Mouse (Mus musculus) liver, postnatal 0 days (tissue): ENCODE measurements at regions not wholly inside any gene's neighbourhood (a gene's known extent, or its start where the extent isn't known, plus 50 kb on each side); places are given as distances from the start of the nearest gene placed in this dataset.

Experiments used
- ATAC-seq: fragments of 200-750 bp; cut with Nextera tagmentation; 2 replicates; pipeline ENCODE4 v1.8.0; 2017; ENCODE audit warnings: mild to moderate bottlenecking, moderate library complexity
- DNase-seq: peaks from one replicate; pipeline ENCODE4 v3.0.0-alpha.2; 2016
- H3K27ac ChIP-seq: fragments of 300-500 bp; sonication (generic); 2 replicates; pipeline ENCODE4 v1.5.1; 2014; ENCODE audit warnings: antibody characterized with exemption, moderate library complexity, mild to moderate bottlenecking, low read depth
- H3K27me3 ChIP-seq: fragments of 300-500 bp; sonication (generic); 2 replicates; pipeline ENCODE4 v1.6.1; 2014; ENCODE audit warnings: low read length, control low read depth, mixed read lengths; ENCODE audit not compliant: insufficient read depth
- H3K36me3 ChIP-seq: fragments of 300-500 bp; sonication (generic); replicated peaks from 2 replicates; pipeline ENCODE4 v1.6.1; 2014; ENCODE audit warnings: mild to moderate bottlenecking, control low read depth, low read length, moderate library complexity, mixed read lengths; ENCODE audit not compliant: insufficient read depth
- H3K4me1 ChIP-seq: fragments of 300-500 bp; sonication (generic); 2 replicates; pipeline ENCODE4 v1.6.1; 2014; ENCODE audit warnings: antibody characterized with exemption, mild to moderate bottlenecking, control low read depth; ENCODE audit not compliant: insufficient read depth
- H3K4me2 ChIP-seq: fragments of 300-500 bp; sonication (generic); 2 replicates; pipeline ENCODE4 v1.6.1; 2014; ENCODE audit warnings: low read depth, mild to moderate bottlenecking, low read length, moderate library complexity, mixed read lengths
- H3K4me3 ChIP-seq: fragments of 300-500 bp; sonication (generic); 2 replicates; pipeline ENCODE4 v1.5.1; 2014; ENCODE audit warnings: low read depth, low read length
- H3K9ac ChIP-seq: fragments of 300-500 bp; sonication (generic); replicated peaks from 2 replicates; pipeline ENCODE4 v1.6.1; 2014; ENCODE audit warnings: mild to moderate bottlenecking, moderate library complexity
- H3K9me3 ChIP-seq: fragments of 300-500 bp; sonication (generic); 2 replicates; pipeline ENCODE4 v1.6.1; 2016; ENCODE audit warnings: mild to moderate bottlenecking, control low read depth, low read length, mixed read lengths
- CTCF ChIP-seq: sonication (generic); IDR thresholded peaks from 2 replicates; pipeline ENCODE4 v1.5.1; 2016; ENCODE audit warnings: antibody characterized with exemption, low read depth
- EP300 ChIP-seq: IDR thresholded peaks from 2 replicates; pipeline ENCODE4 v1.6.1; 2016; ENCODE audit warnings: antibody characterized with exemption, low read depth, mild to moderate bottlenecking
- WGBS: fragments of 180-500 bp; shearing (Covaris S2); extraction: QIAGEN DNeasy Blood & Tissue Kit; methylation state at CpG from one replicate; pipeline ENCODE4 v1.1.7; 2014; ENCODE audit not compliant: insufficient replicate concordance; 5-methylcytosine and 5-hydroxymethylcytosine counted together

- Histone ChIP-seq H3K9ac (no peak overlapping the region), H3K36me3 (no peaks in the 10 kb centered on the region), H3K4me2 (no peak overlapping the region), H3K4me1 (no peaks in the 10 kb centered on the region), H3K27me3 (no peaks in the 10 kb centered on the region), H3K9me3 (no peaks in the 10 kb centered on the region), H3K27ac (no peak overlapping the region), H3K4me3 (no peak overlapping the region)
- DNase-seq (no peak), ATAC-seq (no peak)
- TF ChIP-seq CTCF (no peak), EP300 (no peak)
- WGBS: 49% methylated on average over 3 of the region's 3 CpGs
Measured at GRCm38 (mm10) chr2:161425587-161425986, 316.7 kb upstream of the Chd6 start.

DNA sequence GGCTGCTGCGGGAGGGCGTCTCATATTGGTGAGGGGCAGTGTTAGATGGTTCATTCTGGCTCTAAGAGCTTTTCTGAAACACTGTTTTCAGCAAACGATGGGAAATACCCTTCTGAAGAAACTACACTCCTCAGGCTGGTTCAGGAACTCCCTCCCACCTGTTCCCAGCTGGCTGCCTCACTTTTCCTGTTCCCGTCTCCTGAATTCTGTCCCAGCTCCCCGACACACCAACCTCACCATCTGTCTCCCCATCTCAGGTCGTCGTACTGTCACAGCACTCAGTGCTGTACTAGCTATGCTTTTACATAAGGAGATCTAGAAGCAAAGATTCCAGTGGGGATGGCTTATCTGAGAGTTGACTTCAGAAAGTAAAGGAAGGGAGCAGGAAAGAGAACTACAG lies 309.2 kb upstream of the Chd6 start:
- Histone ChIP-seq H3K4me1 (no peaks in the 10 kb centered on the region), H3K27ac (no peak overlapping the region), H3K4me3 (no peak overlapping the region), H3K36me3 (no peaks in the 10 kb centered on the region), H3K4me2 (no peak overlapping the region), H3K9ac (no peak overlapping the region), H3K27me3 (no peaks in the 10 kb centered on the region), H3K9me3 (no peaks in the 10 kb centered on the region)
- ATAC-seq (no peak), DNase-seq (no peak)
- no peak for TF ChIP-seq EP300
- no peak for TF ChIP-seq CTCF
- WGBS: 72% methylated on average over 7 of the region's 7 CpGs

DNA sequence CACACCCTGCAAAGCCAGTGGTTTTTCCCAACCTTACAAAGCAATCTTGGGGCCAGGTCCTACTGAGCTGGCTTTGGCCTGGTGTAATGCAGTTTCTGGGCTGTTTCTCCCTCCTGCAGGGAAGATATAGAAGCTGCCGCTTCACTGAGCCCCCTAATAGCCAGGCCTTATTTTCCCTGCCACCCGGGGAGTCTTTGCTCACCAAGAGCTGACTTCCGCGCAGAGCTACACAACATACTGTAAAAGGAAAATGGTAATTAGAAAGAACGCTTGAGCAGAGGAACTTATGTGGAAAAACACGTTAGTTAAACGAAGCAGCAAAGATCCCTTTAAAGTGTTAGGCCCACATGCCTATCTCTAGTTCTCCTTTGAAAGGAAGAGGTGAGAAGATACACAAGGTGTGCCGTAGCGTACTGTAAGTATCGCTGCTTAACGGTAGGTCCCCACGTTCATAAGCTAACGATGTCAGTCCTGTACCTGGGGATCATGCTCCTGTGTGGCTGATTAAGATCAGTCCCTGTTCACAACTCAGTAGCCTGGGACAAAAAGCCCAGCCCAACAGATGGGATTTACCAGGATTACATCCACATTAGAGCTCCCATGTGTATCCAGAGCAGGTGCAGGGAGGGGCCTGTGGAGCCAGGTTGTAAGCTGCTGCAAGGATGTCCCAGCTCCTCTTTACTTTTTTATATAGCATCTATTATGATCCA lies 307.5 kb upstream of the Chd6 start:
- ATAC-seq (no peak), DNase-seq (no peak)
- Histone ChIP-seq H3K9me3 (no peaks in the 10 kb centered on the region), H3K36me3 (no peaks in the 10 kb centered on the region), H3K4me2 (no peak overlapping the region), H3K4me1 (no peaks in the 10 kb centered on the region), H3K27me3 (no peaks in the 10 kb centered on the region), H3K27ac (no peak overlapping the region), H3K4me3 (no peak overlapping the region), H3K9ac (no peak overlapping the region)
- WGBS: 75% methylated on average over 13 of the region's 13 CpGs
- TF ChIP-seq EP300: no peak
- no peak for TF ChIP-seq CTCF

- Histone ChIP-seq H3K9me3 (no peaks in the 10 kb centered on the region), H3K4me1 (no peaks in the 10 kb centered on the region), H3K27me3 (no peaks in the 10 kb centered on the region), H3K9ac (no peak overlapping the region), H3K36me3 (no peaks in the 10 kb centered on the region), H3K4me3 (no peak overlapping the region), H3K27ac (no peak overlapping the region), H3K4me2 (no peak overlapping the region)
- TF ChIP-seq EP300: no peak
- TF ChIP-seq CTCF: no peak
- ATAC-seq (no peak), DNase-seq (no peak)
- WGBS: 88% methylated on average over 1 of the region's 1 CpGs
Measured at GRCm38 (mm10) chr2:161408306-161408705, 299.4 kb upstream of the Chd6 start.

- DNase-seq: no peak
- no peak overlapping the region for H3K27ac ChIP-seq
- H3K4me1 ChIP-seq: no peaks in the 10 kb centered on the region
- no peaks in the 10 kb centered on the region for H3K9me3 ChIP-seq
- no peak overlapping the region for H3K4me3 ChIP-seq
- WGBS: 6% methylated on average over 1 of the region's 1 CpGs
- no peak overlapping the region for H3K4me2 ChIP-seq
- TF ChIP-seq EP300 (no peak), CTCF (no peak)
- no peak for ATAC-seq
- H3K9ac ChIP-seq: no peak overlapping the region
- no peaks in the 10 kb centered on the region for H3K36me3 ChIP-seq
- H3K27me3 ChIP-seq: no peaks in the 10 kb centered on the region
Measured at GRCm38 (mm10) chr2:161405847-161406384, 297.0 kb upstream of the Chd6 start.

- DNase-seq: no peak
- H3K4me1 ChIP-seq: no peaks in the 10 kb centered on the region
- no peaks in the 10 kb centered on the region for H3K36me3 ChIP-seq
- no peak for ATAC-seq
- TF ChIP-seq EP300: no peak
- TF ChIP-seq CTCF: no peak
- H3K9me3 ChIP-seq: no peaks in the 10 kb centered on the region
- no peak overlapping the region for H3K4me3 ChIP-seq
- no peaks in the 10 kb centered on the region for H3K27me3 ChIP-seq
- H3K9ac ChIP-seq: no peak overlapping the region
- H3K27ac ChIP-seq: no peak overlapping the region
- 48% methylated on average over 3 of the region's 3 CpGs for WGBS
- H3K4me2 ChIP-seq: no peak overlapping the region
Measured at GRCm38 (mm10) chr2:161398061-161398460, 289.2 kb upstream of the Chd6 start.
